Mouse (Mus musculus) 3134 (cell line): ENCODE data around the gene 6430531B16Rik.

ENCODE experiments used
- DNase-seq: peaks from one replicate; pipeline ENCODE4 v3.0.0-alpha.2; 2011; ENCODE audit warnings: low spot score; ENCODE audit not compliant: insufficient read length; ENCODE audit errors: extremely low read depth

Gene 6430531B16Rik

GRCm38 (mm10) chr7:139971436-139971835, 7.1 kb downstream of the 6430531B16Rik start:
- DNase-seq = peak; percentile 83

- peak; percentile 76 for DNase-seq
These were observed 7.6 kb downstream of the 6430531B16Rik start for GRCm38 (mm10) chr7:139970979-139971378.

- DNase-seq = peak; percentile 65
These were observed 8.2 kb downstream of the 6430531B16Rik start for GRCm38 (mm10) chr7:139970216-139970919.

GRCm38 (mm10) chr7:139969348-139970130, 9.0 kb downstream of the 6430531B16Rik start:
- DNase-seq = peak; percentile 51

GRCm38 (mm10) chr7:139968428-139968827, 10.1 kb downstream of the 6430531B16Rik start:
- DNase-seq = no peak

- no peak for DNase-seq
These were observed 11.4 kb downstream of the 6430531B16Rik start for GRCm38 (mm10) chr7:139967175-139967574.

- no peak for DNase-seq
These were observed 14.7 kb downstream of the 6430531B16Rik start for GRCm38 (mm10) chr7:139963814-139964213.

- DNase-seq = no peak
These were observed 17.4 kb downstream of the 6430531B16Rik start for GRCm38 (mm10) chr7:139961141-139961540.

GRCm38 (mm10) chr7:139957958-139958357, 20.6 kb downstream of the 6430531B16Rik start:
- no peak for DNase-seq

- no peak for DNase-seq
These were observed 21.1 kb downstream of the 6430531B16Rik start for GRCm38 (mm10) chr7:139957437-139957836.

- DNase-seq = no peak
These were observed 21.9 kb downstream of the 6430531B16Rik start for GRCm38 (mm10) chr7:139956658-139957057.

- DNase-seq = no peak
These were observed 23.1 kb downstream of the 6430531B16Rik start for GRCm38 (mm10) chr7:139955505-139955904.

- no peak for DNase-seq
These were observed 26.4 kb downstream of the 6430531B16Rik start for GRCm38 (mm10) chr7:139951991-139952633.

GRCm38 (mm10) chr7:139951079-139951478, 27.5 kb downstream of the 6430531B16Rik start:
- no peak for DNase-seq

GRCm38 (mm10) chr7:139950283-139950971, 28.1 kb downstream of the 6430531B16Rik start:
- DNase-seq = peak; percentile 57

- DNase-seq = no peak
These were observed 28.7 kb downstream of the 6430531B16Rik start for GRCm38 (mm10) chr7:139949893-139950282.

GRCm38 (mm10) chr7:139946032-139946431, 32.5 kb downstream of the 6430531B16Rik start:
- no peak for DNase-seq

GRCm38 (mm10) chr7:139945516-139945915, 33.0 kb downstream of the 6430531B16Rik start:
- no peak for DNase-seq

GRCm38 (mm10) chr7:139944291-139945240, 34.0 kb downstream of the 6430531B16Rik start:
- DNase-seq = no peak
